Mouse (Mus musculus): ENCODE data around the gene Cpa5. TPM values are rescaled to one million over a fixed set of nuclear protein-coding genes. Genes with fewer than 3 reads are reported as not detected.

The Cpa5 gene
- polyA plus RNA-seq (2017; shearing (Covaris generic)): not detected

DNA sequence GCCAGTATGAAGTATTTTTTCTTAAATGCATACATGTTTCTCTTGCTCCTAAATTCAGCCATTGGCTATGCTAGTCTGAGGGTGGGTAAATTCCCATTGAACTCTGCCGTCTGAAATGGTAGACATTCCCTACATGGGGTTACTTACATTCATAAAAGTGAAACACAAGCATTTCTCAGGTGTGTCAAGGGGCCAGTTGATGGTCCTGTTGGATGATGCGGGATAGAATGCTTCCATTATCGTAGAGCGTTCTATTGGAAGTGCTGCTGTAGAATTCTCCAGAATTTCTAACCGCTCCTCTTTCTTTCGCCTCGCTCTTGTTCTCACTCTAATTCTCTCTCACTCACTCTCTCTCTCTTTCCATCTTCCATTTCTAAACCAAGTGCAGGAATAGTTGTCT is at the start of gene Cpa5:
Gene Cpa5 (plus strand): TSS at position 301 of the 400 bp plus-strand sequence.

GRCm38 (mm10) chr6:30568069-30568468 is 42.7 kb upstream of the Cpa5 start, which contains the start of gene Cpa4:
Gene Cpa4 (plus strand): TSS chr6:30568369.

DNA sequence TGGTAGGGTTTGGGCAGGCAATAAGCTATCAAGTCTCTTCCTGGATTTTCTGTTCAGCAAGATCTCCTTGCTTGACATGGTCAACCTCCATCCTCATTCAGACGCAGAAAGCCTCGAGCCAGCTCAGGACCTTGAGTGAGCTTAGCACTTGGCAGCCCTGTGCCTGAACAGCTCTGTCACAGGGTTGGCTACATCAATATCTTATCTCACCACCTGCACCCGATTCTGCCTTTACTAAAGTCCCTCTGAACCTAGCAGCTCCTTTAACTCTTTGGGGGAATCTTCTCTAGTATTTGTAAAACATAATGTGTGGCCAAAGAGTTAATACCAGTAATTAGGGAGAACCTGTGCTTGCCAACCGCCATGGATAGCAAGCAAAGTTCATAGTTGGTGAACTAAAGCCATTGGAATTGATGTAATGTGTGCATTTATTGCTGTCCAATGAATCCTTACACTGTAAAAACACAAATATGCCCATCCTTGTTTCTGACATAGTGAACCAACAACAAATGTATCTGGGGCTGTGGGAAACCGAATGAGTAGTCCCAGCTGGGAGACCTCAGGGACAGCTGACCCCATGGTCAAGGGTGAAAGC is 28.0 kb downstream of the Cpa5 start, which contains the start of gene Cpa1:
Gene Cpa1 (plus strand): TSS at position 545 of the 595 bp plus-strand sequence.

Other genes starting within 250 kb of the Cpa5 start
- 46.1 TPM for gene Zc3hc1, start 220.0 kb upstream of the Cpa5 start, polyA plus RNA-seq (2017; shearing (Covaris generic))
- gene Klhdc10, start 209.1 kb upstream of the Cpa5 start, polyA plus RNA-seq (2017; shearing (Covaris generic)): 2.6 TPM
- gene Tmem209, start 101.2 kb upstream of the Cpa5 start, polyA plus RNA-seq (2017; shearing (Covaris generic)): 69.4 TPM
- gene Ssmem1, start 101.2 kb upstream of the Cpa5 start, polyA plus RNA-seq (2017; shearing (Covaris generic)): not detected
- not detected for gene Cpa2, start 69.4 kb upstream of the Cpa5 start, polyA plus RNA-seq (2017; shearing (Covaris generic))
- not detected for gene Cpa4, start 42.6 kb upstream of the Cpa5 start, polyA plus RNA-seq (2017; shearing (Covaris generic))
- gene Cpa1, start 28.2 kb downstream of the Cpa5 start, polyA plus RNA-seq (2017; shearing (Covaris generic)): not detected
- 14.1 TPM for gene Cep41, start 82.7 kb downstream of the Cpa5 start, polyA plus RNA-seq (2017; shearing (Covaris generic))
- 0.56 TPM for gene Mest, start 112.5 kb downstream of the Cpa5 start, polyA plus RNA-seq (2017; shearing (Covaris generic))

Measured in inflammation-experienced regulatory T-cells, adult 16 weeks (primary cell).